Mouse (Mus musculus): ENCODE measurements around the gene Atp6v1e2.

The Atp6v1e2 gene

GRCm38 (mm10) chr17:86918786-86919185, 28.9 kb downstream of the Atp6v1e2 start:
- in situ Hi-C loops (cut with MboI, MseI) = loop anchor here (5.0 kb wide), 5 partner anchors 74 to 334 kb away; no protein-coding TSS in a partner anchor

DNA sequence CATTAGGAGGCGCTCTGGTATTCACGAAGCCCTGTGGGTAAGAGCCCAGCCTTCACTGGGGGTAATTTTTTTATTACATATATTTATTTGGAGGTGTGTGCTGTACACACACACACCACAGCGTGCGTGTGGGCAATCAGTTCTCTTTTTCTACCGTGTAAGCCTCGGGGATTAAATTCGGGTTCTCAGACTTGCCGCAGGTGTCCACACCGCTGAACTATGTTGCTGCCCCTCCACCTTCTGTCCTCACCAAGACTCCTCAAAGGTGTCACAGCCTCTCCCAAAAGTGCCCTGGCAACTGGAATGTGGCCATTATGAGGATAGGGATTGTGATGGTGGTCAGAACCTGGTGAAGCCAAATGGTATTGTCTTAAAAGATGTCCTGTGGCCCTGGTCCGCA, 30.6 kb downstream of the Atp6v1e2 start, which contains the start of gene Tmem247:
TSS of gene Tmem247 (plus strand) at position 301 of the 400 bp plus-strand sequence.
- in situ Hi-C loops (cut with MboI, MseI) = loop anchor here (5.0 kb wide), 5 partner anchors 75 to 335 kb away; no protein-coding TSS in a partner anchor

DNA sequence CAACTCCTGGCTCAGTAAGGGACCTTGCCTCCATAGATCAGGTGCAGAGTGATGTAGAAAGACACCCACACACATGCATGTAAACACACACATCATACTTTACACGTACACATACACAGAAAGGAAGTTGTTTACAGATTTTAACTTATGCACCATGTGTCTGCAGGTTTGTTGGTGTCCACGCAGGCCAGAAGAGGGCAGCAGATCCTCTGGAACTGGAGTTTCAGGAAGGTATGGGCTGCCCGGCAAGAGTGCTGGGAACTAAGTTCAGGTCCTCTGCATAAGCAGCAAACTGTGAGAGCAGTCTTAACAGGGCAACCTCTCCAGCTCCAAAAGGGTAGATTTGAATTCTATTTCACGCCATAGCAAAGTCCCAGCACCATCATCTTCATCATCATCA, 32.2 kb downstream of the Atp6v1e2 start:
- in situ Hi-C loops (cut with MboI, MseI) = loop anchor here (5.0 kb wide), 5 partner anchors 77 to 337 kb away; no protein-coding TSS in a partner anchor

GRCm38 (mm10) chr17:86913003-86913607, 34.6 kb downstream of the Atp6v1e2 start:
- in situ Hi-C loops (cut with MboI, MseI) = no loop called here

- in situ Hi-C loops (cut with MboI, MseI) = no loop called here
These were observed 36.4 kb downstream of the Atp6v1e2 start for GRCm38 (mm10) chr17:86911261-86911660.

DNA sequence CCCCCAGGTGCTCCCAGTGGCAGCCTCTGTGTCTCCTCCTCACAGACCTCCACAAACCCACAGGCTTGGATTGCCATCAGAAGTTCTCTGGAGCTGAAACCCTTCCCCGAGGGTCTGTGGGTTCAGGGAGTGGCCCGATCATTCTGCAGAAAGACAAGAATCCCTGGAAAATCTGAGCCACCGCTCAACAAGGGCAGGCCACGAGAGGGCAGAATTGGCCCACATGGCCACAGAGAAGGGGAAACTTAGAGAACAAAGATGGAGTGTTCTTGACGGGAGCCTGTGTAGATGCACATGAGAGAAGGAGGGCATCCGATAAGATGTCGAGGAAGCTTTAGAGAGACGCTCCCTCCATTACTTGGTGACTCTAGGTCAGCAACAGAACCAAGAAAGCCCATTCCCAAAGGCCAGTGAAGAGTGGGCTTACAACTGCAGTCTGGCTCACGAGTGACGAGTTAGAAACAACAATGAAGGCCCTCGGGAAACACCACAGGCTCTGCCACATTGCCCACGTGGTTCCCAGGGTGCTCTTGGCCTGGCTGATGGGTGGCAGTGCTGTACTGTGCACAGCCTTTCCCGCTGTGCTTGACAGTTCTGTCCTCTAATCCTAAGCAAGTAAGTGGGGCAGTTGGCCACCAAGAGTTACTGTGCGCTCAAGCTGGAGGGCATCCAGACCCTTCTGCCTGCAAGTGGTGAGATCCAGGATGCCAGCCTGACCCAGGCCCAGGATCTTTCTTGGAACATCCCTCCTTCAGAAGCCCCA, 37.8 kb downstream of the Atp6v1e2 start:
- in situ Hi-C loops (cut with MboI, MseI) = loop anchor here (5.0 kb wide), 3 partner anchors 373 to 428 kb away; no protein-coding TSS in a partner anchor

DNA sequence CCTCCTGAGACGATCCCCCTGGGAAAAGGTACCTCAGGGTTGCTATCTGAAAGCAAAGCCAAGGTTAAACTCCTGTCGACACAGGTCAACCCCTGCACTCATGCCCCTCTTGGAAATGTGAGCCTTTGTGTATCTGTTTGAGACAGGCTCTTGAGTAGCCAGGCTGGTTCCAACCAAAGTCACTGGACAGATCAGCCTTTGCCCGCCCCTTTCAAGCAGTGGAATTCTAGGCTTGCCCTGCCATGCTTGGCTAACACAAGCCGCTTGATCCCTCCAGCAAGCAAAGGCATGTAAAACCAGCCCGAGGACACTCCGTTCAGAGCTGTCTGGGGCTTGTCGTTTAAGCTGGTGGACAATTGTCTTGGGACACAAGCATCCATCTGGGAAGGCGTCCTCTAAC, 39.4 kb downstream of the Atp6v1e2 start:
- in situ Hi-C loops (cut with MboI, MseI) = loop anchor here (5.0 kb wide), 3 partner anchors 371 to 426 kb away; no protein-coding TSS in a partner anchor

- in situ Hi-C loops (cut with MboI, MseI) = loop anchor here (5.0 kb wide), 3 partner anchors 370 to 425 kb away; no protein-coding TSS in a partner anchor
These were observed 40.6 kb downstream of the Atp6v1e2 start for GRCm38 (mm10) chr17:86907092-86907491.

DNA sequence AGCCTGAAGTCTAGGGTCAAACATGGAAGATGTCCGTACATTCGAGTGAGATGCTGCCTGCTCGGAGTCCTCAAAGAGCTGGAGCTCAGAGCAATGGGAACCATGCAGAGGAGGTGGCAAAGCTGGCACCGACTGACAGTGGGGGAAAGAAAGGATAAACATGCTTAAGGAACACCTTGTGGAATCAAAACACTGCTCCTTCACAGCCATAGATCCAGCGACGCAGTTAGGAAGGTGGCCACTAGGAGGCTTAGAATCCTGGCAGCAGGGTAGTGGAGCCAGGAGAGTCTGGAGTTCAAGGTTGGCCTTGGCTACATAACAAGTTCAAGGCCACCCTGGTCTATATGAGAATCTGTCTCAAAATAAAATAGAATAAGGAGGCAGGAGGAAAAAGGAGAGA, 41.1 kb downstream of the Atp6v1e2 start:
- in situ Hi-C loops (cut with MboI, MseI) = loop anchor here (5.0 kb wide), 3 partner anchors 369 to 424 kb away; no protein-coding TSS in a partner anchor

- in situ Hi-C loops (cut with MboI, MseI) = loop anchor here (5.0 kb wide), 3 partner anchors 369 to 424 kb away; no protein-coding TSS in a partner anchor
These were observed 41.6 kb downstream of the Atp6v1e2 start for GRCm38 (mm10) chr17:86906136-86906461.

DNA sequence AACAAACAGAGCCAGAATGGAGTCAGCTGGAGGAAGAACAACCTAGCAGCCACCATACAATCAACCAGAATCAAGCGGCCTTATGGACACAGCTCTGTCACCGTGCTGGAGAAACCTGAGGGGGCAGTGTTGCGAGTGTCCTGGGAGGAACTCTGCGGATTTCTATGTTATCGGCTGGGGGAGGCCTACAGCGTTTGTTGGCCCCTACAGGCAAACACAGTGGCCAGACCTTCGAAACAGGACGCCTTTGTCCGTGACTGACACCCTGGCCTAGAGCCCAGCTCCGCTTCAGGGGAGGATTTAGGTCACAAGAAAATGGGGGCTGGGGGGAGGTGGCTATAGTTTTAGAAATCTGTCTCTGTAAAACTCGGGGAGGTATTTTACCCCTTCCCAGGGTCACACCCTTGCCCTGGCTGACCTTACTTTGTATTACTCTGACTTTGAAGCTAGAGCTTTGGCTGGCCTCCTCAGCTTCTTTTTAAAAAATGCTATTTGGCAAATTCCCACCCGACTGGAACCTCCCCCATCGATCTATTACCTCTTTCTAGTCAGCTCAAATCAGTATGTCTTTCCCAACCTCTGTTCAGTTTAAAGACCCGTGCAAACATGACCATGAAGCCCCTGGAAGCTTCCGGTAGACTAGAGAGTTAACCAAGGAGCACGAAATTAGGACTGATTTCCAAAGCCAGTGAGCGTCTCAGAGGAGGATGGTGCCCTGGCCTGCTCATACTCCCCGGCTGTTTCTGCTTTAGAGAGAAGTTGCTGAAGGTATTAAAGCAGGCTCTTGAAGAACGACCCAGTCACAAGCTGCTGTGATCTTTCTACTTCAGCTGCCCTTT, 42.2 kb downstream of the Atp6v1e2 start:
- in situ Hi-C loops (cut with MboI, MseI) = loop anchor here (5.0 kb wide), 3 partner anchors 368 to 423 kb away; no protein-coding TSS in a partner anchor

DNA sequence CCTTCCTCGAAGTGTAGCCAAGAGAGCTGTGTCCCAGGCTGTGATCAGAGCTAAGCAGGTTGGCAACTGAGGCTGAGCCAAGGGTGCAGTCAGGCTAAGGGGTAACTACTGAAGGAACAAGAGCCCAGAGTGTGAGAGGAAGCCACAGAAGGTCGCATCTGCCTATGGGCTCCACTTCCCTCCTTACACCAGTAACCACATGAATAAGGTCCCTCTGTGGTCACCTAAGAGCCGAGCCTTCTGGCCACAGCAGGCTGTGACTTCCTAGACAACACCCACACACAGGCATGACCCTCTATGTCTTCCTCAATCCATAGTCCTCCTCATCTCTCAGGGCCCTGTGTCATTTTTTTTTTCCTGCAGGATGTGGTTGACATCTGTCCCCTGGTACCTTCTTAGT, 43.5 kb downstream of the Atp6v1e2 start:
- in situ Hi-C loops (cut with MboI, MseI) = no loop called here

- in situ Hi-C loops (cut with MboI, MseI) = no loop called here
These were observed 44.1 kb downstream of the Atp6v1e2 start for GRCm38 (mm10) chr17:86903596-86903995.

GRCm38 (mm10) chr17:86902399-86903067, 45.2 kb downstream of the Atp6v1e2 start:
- in situ Hi-C loops (cut with MboI, MseI) = no loop called here

- in situ Hi-C loops (cut with MboI, MseI) = no loop called here
These were observed 47.1 kb downstream of the Atp6v1e2 start for GRCm38 (mm10) chr17:86900564-86900963.

DNA sequence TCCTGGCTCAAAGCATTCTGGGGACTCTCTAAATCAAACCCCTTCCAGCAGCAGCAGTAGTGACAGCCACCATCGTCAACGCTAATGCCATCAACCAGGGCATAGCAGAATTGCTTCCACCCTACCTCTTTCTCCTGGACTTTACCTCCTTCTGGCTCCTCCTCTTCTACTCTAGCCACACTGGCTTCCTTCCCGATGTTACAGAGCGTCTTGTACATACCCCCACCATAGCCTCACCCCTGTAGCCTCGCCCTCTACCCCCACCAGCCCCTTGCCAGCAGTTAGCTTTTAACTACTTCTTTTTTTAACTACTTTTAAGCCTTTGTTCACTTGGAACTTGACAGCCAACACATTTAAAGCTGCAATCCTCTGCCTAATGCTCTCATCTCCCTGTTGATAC, 47.9 kb downstream of the Atp6v1e2 start:
- in situ Hi-C loops (cut with MboI, MseI) = no loop called here

DNA sequence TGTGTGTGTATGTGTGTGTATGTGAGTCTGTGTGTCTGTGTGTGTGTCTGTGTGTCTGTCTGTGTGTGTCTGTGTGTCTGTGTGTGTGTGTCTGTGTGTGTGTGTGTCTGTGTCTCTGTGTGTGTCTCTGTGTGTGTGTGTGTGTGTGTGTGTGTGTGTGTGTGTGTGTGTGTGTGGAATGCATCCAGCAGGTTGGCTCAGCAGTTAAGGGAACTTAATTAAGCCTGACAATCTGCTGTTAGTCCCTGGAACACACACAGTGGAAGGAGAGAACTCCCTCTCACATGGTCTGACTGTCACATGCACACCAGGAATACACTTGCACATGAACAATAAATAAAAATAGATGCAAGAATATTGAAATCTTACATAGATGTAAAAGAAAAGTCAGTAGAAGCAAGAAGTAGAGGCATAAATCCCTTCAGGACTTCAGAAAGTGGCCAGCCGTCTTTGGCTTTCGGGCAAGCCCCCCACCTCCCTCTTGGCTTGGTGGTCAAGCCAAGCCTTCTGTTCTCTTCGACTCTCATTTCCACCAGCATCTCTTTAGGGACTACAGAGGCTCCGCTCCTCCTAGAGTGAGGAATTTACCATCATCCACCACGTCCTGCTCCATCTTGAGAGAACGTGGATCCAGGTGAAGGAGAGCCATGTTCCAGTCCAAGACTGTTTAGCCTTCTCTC, 50.1 kb downstream of the Atp6v1e2 start:
- in situ Hi-C loops (cut with MboI, MseI) = no loop called here

DNA sequence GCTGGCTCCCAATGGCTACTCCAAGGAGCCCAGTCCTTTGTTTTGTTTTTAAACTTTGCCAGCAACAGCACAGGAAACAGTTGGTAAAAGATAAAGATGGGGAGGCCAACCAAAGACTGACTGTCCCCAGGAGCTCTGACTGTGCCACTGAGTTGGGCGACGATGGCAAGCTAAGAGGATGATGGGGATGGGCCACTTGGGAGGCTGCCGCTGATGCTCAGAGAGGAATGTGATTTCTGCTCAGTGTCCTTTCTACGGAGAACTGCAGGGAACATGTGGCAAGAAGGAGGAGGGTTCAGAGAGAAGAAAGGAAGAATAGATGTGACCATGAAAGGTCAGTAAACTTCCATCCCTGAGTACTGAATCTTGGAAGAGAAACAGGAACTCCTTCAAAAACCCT, 52.5 kb downstream of the Atp6v1e2 start:
- in situ Hi-C loops (cut with MboI, MseI) = no loop called here
